Mouse (Mus musculus) neural tube, embryonic 11.5 days (tissue): Measurements from ENCODE around the gene Tex44. TPM values are rescaled to one million over a fixed set of nuclear protein-coding genes. Genes with fewer than 3 reads are reported as not detected.
"Not testable (repeated sequence)": the region's sequence is repeated elsewhere in the genome, so short reads cannot be mapped to it uniquely, and the experiment has no call there.

ENCODE experiments used
- ATAC-seq: fragments of 200-750 bp; cut with Nextera tagmentation; 2 replicates; pipeline ENCODE4 v1.8.0; 2017; ENCODE audit warnings: moderate number of reproducible peaks, mild to moderate bottlenecking, moderate TSS enrichment, moderate library complexity; ENCODE audit not compliant: insufficient read depth, low FRiP score, low TSS enrichment
- DNase-seq: peaks from one replicate; pipeline ENCODE4 v3.0.0-alpha.2; 2015; ENCODE audit warnings: low spot score
- H3K27ac ChIP-seq: fragments of 300-500 bp; sonication (generic); 2 replicates; pipeline ENCODE4 v1.5.1; 2014; ENCODE audit warnings: low read depth, mild to moderate bottlenecking, low read length
- H3K27me3 ChIP-seq: fragments of 300-500 bp; sonication (generic); 2 replicates; pipeline ENCODE4 v1.6.1; 2014; ENCODE audit warnings: mild to moderate bottlenecking, low read length, mixed read lengths; ENCODE audit not compliant: control insufficient read depth, insufficient read depth
- H3K36me3 ChIP-seq: fragments of 300-500 bp; sonication (generic); 2 replicates; pipeline ENCODE4 v1.6.1; 2014; ENCODE audit warnings: mild to moderate bottlenecking, low read length, moderate library complexity, mixed read lengths; ENCODE audit not compliant: control insufficient read depth, insufficient read depth
- H3K4me1 ChIP-seq: fragments of 300-500 bp; sonication (generic); 2 replicates; pipeline ENCODE4 v1.6.1; 2014; ENCODE audit warnings: low read length, mixed read lengths; ENCODE audit not compliant: control insufficient read depth, insufficient read depth
- H3K4me2 ChIP-seq: fragments of 300-500 bp; sonication (generic); 2 replicates; pipeline ENCODE4 v1.6.1; 2014; ENCODE audit warnings: low read depth, mild to moderate bottlenecking, moderate library complexity
- H3K4me3 ChIP-seq: fragments of 300-500 bp; sonication (generic); 2 replicates; pipeline ENCODE4 v1.5.1; 2014; ENCODE audit warnings: low read depth, low read length
- H3K9ac ChIP-seq: fragments of 300-500 bp; sonication (generic); 2 replicates; pipeline ENCODE4 v1.6.1; 2014; ENCODE audit warnings: mild to moderate bottlenecking, low read length
- H3K9me3 ChIP-seq: fragments of 300-500 bp; sonication (generic); 2 replicates; pipeline ENCODE4 v1.6.1; 2016; ENCODE audit warnings: low read length; ENCODE audit not compliant: control insufficient read depth
- WGBS: fragments of 180-500 bp; shearing (Covaris S2); extraction: QIAGEN DNeasy Blood & Tissue Kit; methylation state at CpG from one replicate; pipeline ENCODE4 v1.1.7; 2014; 5-methylcytosine and 5-hydroxymethylcytosine counted together
- polyA plus RNA-seq: library from polyadenylated mRNA; unstranded; fragments of >200 nt; fragmentation: Nextera tagmentation; extraction: Ambion mirVana; gene quantifications from 2 replicates; pipeline ENCODE4 v1.2.1, GENCODE M21; 2014

The Tex44 gene
- polyA plus RNA-seq, 1 experiment from 2014 or later = not detected

- Histone ChIP-seq H3K4me2 (no peak overlapping the region), H3K9ac (peak overlapping the region; percentile 33), H3K4me3 (no peak overlapping the region), H3K9me3 (no peaks in the 10 kb centered on the region), H3K27me3 (no peaks in the 10 kb centered on the region), H3K36me3 (no peaks in the 10 kb centered on the region), H3K27ac (peak overlapping the region; percentile 84), H3K4me1 (peaks cover 6% of the 10 kb centered on the region; the same call in 1 of the 2 replicates)
- ATAC-seq (no peak; the same call in 1 of the 2 replicates), DNase-seq (peak; percentile 48)
- WGBS = 42% methylated on average over 4 of the region's 4 CpGs
Measured at GRCm38 (mm10) chr1:86464875-86465224, 38.7 kb downstream of the Tex44 start.

DNA sequence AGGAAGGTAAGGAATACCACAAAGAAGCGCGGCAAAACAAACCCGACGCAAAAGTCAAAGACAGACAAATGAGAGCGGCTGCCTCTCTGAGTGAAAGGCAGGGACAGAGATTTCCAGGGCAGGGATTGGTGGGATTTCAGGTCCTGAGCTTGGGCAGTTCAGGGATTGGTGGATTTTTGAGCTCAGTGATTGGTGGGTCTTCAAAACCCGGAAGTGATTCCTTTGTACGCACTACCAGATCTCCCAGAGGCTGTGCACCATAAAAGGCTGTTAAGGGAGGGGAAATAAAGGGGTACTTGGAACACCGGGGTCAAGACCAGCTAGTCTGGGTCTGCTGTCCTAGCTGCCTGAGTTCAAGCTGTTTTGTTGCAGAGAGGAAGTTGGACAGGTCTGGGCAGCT is 41.3 kb downstream of the Tex44 start:
- 76% methylated on average over 8 of the region's 8 CpGs for WGBS
- H3K9me3 ChIP-seq = no peaks in the 10 kb centered on the region

GRCm38 (mm10) chr1:86469876-86470275 is 43.7 kb downstream of the Tex44 start:
- H3K27ac ChIP-seq = no peak overlapping the region
- DNase-seq (peak; percentile 2), ATAC-seq (no peak)
- no peak overlapping the region for H3K9ac ChIP-seq
- H3K4me3 ChIP-seq = no peak overlapping the region
- H3K9me3 ChIP-seq = no peaks in the 10 kb centered on the region
- H3K27me3 ChIP-seq = no peaks in the 10 kb centered on the region
- no peaks in the 10 kb centered on the region for H3K36me3 ChIP-seq
- WGBS = 96% methylated on average over 4 of the region's 4 CpGs
- H3K4me2 ChIP-seq = no peak overlapping the region
- H3K4me1 ChIP-seq = peaks cover 8% of the 10 kb centered on the region

More for the DNA sequence above, 41.3 kb downstream of the Tex44 start:
- Histone ChIP-seq H3K27me3 (no peaks in the 10 kb centered on the region), H3K9ac (no peak overlapping the region), H3K27ac (no peak overlapping the region), H3K36me3 (no peaks in the 10 kb centered on the region), H3K4me3 (no peak overlapping the region), H3K4me2 (no peak overlapping the region), H3K4me1 (peaks cover 10% of the 10 kb centered on the region)
- no peak for DNase-seq
- no peak for ATAC-seq

DNA sequence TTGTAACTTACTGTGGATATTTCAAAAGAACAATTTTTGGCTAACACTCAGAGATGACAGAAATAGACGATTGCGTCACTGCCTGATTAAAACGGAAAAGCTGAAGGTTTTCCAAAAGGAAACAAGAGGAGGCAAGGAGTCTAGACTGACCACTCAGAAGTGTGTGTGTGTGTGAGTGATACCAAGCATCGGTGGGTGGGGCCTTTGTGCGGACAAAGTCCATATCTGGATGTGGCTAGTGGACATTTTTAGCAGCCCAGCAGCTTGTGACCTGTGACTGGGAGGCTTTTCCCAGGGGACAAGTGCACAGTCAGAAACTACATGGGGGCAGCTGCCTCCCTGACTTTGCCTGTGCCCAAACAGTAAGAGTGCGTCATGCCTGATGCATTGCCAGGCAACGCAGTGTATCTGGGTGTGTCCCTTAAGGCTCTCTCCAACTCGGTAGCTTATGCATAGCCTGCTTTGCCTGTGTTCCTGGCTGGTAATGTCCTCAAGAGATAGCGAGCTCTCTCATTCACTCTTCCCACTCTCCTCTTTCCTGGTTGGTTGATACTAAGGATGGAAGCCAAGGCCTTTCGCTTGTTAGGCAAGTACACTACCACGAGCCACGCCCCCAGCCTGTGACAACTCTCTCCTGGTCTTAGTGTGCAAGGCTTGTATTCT is 44.5 kb downstream of the Tex44 start:
- peak; percentile 14 for DNase-seq
- WGBS = 88% methylated on average over 12 of the region's 12 CpGs
- no peaks in the 10 kb centered on the region for H3K9me3 ChIP-seq
- no peak overlapping the region for H3K9ac ChIP-seq
- no peaks in the 10 kb centered on the region for H3K36me3 ChIP-seq
- no peak for ATAC-seq
- H3K27me3 ChIP-seq = no peaks in the 10 kb centered on the region
- H3K4me1 ChIP-seq = peaks cover 6% of the 10 kb centered on the region; the same call in 1 of the 2 replicates
- no peak overlapping the region for H3K27ac ChIP-seq
- no peak overlapping the region for H3K4me3 ChIP-seq
- H3K4me2 ChIP-seq = no peak overlapping the region

DNA sequence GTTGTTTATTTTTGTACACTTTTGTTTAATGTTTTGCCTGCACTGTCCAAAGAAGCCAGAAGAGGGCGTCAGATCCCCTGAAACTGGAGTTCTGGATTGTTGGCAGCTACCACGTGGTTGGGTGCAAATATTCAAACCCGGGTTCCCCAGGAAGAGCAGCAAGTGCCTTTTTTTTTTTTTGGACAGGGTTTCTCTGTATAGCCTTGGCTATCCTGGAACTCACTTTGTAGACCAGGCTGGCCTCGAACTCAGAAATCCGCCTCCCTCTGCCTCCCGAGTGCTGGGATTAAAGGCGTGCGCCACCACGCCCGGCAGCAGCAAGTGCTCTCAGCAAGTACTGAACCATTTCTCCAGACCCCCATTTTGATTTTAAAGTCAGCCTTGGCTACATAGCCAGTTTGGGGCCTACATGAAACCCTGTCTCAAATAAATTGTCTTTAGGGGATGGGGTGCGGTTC is 45.4 kb downstream of the Tex44 start:
- not testable (repeated sequence) for H3K9me3 ChIP-seq, H3K4me3 ChIP-seq, ATAC-seq, H3K27me3 ChIP-seq, H3K4me1 ChIP-seq, H3K4me2 ChIP-seq, H3K36me3 ChIP-seq, H3K27ac ChIP-seq
- DNase-seq = peak; percentile 12
- H3K9ac ChIP-seq = peak overlapping the region; percentile 63; the same call in 1 of the 2 replicates
- 73% methylated on average over 11 of the region's 11 CpGs for WGBS

DNA sequence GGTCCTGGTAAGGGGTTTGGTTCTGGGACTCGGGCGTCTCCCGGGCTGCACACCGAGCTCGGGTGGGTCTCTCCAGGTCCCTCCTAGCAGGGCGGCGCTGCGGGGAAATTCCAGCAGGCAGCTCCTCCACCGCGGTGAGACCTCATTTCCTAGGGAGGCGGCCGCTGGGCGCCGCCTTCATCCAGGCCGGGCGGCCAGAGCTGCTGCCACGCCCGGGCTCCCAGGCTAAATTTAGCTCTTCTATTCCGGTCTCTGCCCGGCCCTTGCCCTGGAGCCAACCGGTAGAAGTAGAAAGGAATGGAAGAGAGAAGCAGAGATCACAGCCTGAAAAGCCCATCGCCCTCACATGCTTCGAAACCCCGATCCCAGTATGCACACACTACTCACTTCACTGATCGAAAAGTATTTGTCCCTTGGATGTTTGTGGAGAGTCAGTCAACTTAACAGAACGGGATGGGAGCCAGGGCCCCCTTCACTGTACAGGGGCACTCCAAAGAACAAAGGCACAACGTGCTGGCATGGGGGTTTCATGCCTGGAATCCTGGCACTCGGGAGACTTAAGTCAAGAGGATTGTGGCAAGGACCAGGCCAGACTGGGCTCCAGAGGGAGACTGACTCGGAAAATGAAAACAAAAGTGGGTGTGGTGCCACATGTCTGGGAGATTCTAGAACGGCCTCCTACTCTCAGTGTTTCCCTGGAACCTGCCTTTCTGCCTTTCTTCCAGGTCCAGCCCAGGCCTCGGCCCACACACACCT is 46.2 kb downstream of the Tex44 start:
- 0 out of 2 replicates have a peak overlapping the region, but pooled peaks have one; percentile 23 for H3K27ac ChIP-seq
- ATAC-seq = no peak
- WGBS = 27% methylated on average over 31 of the region's 31 CpGs
- peak overlapping the region; percentile 35 for H3K4me2 ChIP-seq
- H3K9me3 ChIP-seq = no peaks in the 10 kb centered on the region
- peaks cover 6% of the 10 kb centered on the region; the same call in 1 of the 2 replicates for H3K4me1 ChIP-seq
- no peak overlapping the region for H3K4me3 ChIP-seq
- peak overlapping the region; percentile 63 for H3K9ac ChIP-seq
- H3K27me3 ChIP-seq = no peaks in the 10 kb centered on the region
- no peaks in the 10 kb centered on the region for H3K36me3 ChIP-seq
- DNase-seq = peak; percentile 48

DNA sequence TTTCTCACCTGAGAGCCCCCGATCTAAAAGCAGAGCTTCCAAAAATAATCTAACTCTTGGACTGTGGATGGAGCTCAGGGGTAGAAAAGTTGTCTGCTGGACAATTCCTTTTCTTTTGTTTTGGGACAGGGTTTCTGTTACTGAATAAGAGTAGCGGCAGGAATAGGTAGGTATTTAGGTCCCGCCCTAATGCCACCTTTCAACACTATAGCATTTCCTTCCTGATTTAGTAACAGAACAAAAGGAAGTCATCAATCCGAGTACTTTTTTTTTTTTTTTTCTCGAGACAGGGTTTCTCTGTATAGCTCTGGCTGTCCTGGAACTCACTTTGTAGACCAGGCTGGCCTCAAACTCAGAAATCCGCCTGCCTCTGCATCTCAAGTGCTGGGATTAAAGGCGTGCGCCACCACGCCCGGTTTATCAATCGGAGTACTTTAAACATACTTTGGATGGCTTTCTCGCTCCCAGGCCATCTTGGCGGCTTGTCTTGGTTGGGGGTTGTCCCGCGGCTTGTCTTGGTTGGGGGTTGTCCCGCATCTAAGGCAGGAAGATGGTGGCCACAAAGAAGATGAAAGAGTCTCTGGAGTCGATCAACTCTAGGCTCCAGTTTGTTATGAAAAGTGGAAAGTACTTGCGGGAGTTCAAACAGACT is 47.1 kb downstream of the Tex44 start:
- Histone ChIP-seq H3K9ac (no peak overlapping the region), H3K4me2 (no peak overlapping the region), H3K4me3 (no peak overlapping the region), H3K4me1 (peaks cover 6% of the 10 kb centered on the region; the same call in 1 of the 2 replicates), H3K9me3 (no peaks in the 10 kb centered on the region), H3K27me3 (no peaks in the 10 kb centered on the region), H3K36me3 (no peaks in the 10 kb centered on the region), H3K27ac (no peak overlapping the region)
- DNase-seq (peak; percentile 9), ATAC-seq (no peak)
- WGBS = 95% methylated on average over 18 of the region's 18 CpGs
